Mouse (Mus musculus) midbrain, embryonic 14.5 days (tissue): ENCODE results near the gene Olfr750. TPM values are rescaled to one million over a fixed set of nuclear protein-coding genes. Genes with fewer than 3 reads are reported as not detected.
A peak's percentile ranks its signal among the peaks of the same experiment; 100 is the strongest.
"Not testable (repeated sequence)": the region's sequence is repeated elsewhere in the genome, so short reads cannot be mapped to it uniquely, and the experiment has no call there.

Experiments
- ATAC-seq: fragments of 200-750 bp; cut with Nextera tagmentation; 2 replicates; pipeline ENCODE4 v1.8.0; 2017; ENCODE audit warnings: moderate number of reproducible peaks, moderate library complexity; ENCODE audit not compliant: low FRiP score, low TSS enrichment
- DNase-seq: peaks from one replicate; pipeline ENCODE4 v3.0.0-alpha.2; 2015
- H3K27ac ChIP-seq: fragments of 300-500 bp; sonication (generic); replicated peaks from 2 replicates; pipeline ENCODE4 v1.5.1; 2014; ENCODE audit warnings: mild to moderate bottlenecking, low read depth, low read length, moderate library complexity
- H3K27me3 ChIP-seq: fragments of 300-500 bp; sonication (generic); 2 replicates; pipeline ENCODE4 v1.6.1; 2014; ENCODE audit warnings: low read length, control low read depth, mixed read lengths; ENCODE audit not compliant: control insufficient read depth, insufficient read depth
- H3K36me3 ChIP-seq: fragments of 300-500 bp; sonication (generic); 2 replicates; pipeline ENCODE4 v1.6.1; 2014; ENCODE audit warnings: low read length, control low read depth; ENCODE audit not compliant: control insufficient read depth, insufficient read depth
- H3K4me1 ChIP-seq: fragments of 300-500 bp; sonication (generic); 2 replicates; pipeline ENCODE4 v1.6.1; 2014; ENCODE audit warnings: mild to moderate bottlenecking, antibody characterized with exemption, low read length, control low read depth; ENCODE audit not compliant: control insufficient read depth, insufficient read depth
- H3K4me2 ChIP-seq: fragments of 300-500 bp; sonication (generic); 2 replicates; pipeline ENCODE4 v1.6.1; 2014; ENCODE audit warnings: mild to moderate bottlenecking, low read length, moderate library complexity
- H3K4me3 ChIP-seq: fragments of 300-500 bp; sonication (generic); replicated peaks from 2 replicates; pipeline ENCODE4 v1.5.1; 2014; ENCODE audit warnings: low read depth, low read length
- H3K9ac ChIP-seq: fragments of 300-500 bp; sonication (generic); replicated peaks from 2 replicates; pipeline ENCODE4 v1.6.1; 2014; ENCODE audit warnings: mild to moderate bottlenecking, low read length, moderate library complexity
- H3K9me3 ChIP-seq: fragments of 300-500 bp; sonication (generic); 2 replicates; pipeline ENCODE4 v1.6.1; 2016; ENCODE audit warnings: low read length, control low read depth, mixed read lengths; ENCODE audit not compliant: control insufficient read depth
- WGBS: fragments of 180-500 bp; shearing (Covaris S2); extraction: QIAGEN DNeasy Blood & Tissue Kit; methylation state at CpG from one replicate; pipeline ENCODE4 v1.1.7; 2014; 5-methylcytosine and 5-hydroxymethylcytosine counted together
- polyA plus RNA-seq: library from polyadenylated mRNA; unstranded; fragments of >200 nt; fragmentation: Nextera tagmentation; extraction: Ambion mirVana; gene quantifications from 2 replicates; pipeline ENCODE4 v1.2.1, GENCODE M21; 2014

Gene Olfr750
- polyA plus RNA-seq, 1 experiment from 2014 or later = not detected

- DNase-seq = peak; percentile 67
- H3K36me3 ChIP-seq, H3K27me3 ChIP-seq, H3K9ac ChIP-seq, ATAC-seq, H3K4me1 ChIP-seq, H3K27ac ChIP-seq, H3K4me3 ChIP-seq, H3K4me2 ChIP-seq, H3K9me3 ChIP-seq: not testable (repeated sequence)
- 26% methylated on average over 1 of the region's 1 CpGs for WGBS
These were observed 24.1 kb upstream of the Olfr750 start for GRCm38 (mm10) chr14:51098300-51098699.

DNA sequence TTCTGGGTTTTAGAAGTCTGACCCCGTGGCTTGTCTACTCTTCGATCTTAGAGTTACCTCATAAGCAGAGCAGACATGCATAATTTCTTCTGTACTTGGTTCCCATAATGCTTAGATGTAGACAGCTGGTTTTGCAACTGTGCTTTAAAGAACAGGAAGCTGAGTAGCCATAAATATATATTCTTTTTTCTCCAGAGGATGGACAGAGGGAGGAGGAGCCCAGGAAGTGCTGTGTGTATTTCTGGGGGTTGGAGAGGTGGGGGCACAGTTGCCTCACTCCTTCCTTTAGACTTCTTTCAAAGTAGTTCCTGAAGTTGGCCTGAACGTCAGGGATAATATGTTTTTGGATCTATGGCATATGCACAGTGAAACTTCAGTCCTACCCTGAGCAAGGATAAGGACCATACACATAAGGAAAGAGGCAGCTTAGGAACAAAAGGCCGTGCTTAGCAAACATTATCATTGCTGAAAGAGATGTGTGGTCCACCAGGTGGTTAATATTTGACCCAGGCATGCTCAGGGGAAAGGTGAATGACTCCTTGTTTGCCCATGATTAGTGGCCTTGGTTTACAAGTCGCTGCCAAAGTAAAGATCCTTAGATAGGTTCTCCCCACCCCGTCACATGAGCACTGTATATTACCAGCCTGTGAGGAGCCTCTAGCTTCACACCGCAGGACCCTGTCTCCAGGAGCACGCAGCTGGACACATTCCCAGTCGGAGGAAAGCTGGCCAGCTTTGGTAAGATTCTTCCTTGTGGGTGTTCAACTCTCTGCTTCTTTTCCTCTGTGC lies 21.7 kb upstream of the Olfr750 start:
- no peaks in the 10 kb centered on the region for H3K27me3 ChIP-seq
- ATAC-seq (no peak), DNase-seq (no peak)
- no peaks in the 10 kb centered on the region for H3K4me1 ChIP-seq
- no peak overlapping the region for H3K4me2 ChIP-seq
- 76% methylated on average over 9 of the region's 9 CpGs for WGBS
- H3K9ac ChIP-seq = no peak overlapping the region
- H3K9me3 ChIP-seq = no peaks in the 10 kb centered on the region
- H3K36me3 ChIP-seq = no peaks in the 10 kb centered on the region
- H3K27ac ChIP-seq = no peak overlapping the region
- H3K4me3 ChIP-seq = no peak overlapping the region

GRCm38 (mm10) chr14:51094921-51095320 lies 20.7 kb upstream of the Olfr750 start:
- Histone ChIP-seq H3K4me2 (no peak overlapping the region), H3K27me3 (no peaks in the 10 kb centered on the region), H3K9ac (no peak overlapping the region), H3K36me3 (no peaks in the 10 kb centered on the region), H3K4me1 (no peaks in the 10 kb centered on the region), H3K9me3 (no peaks in the 10 kb centered on the region), H3K4me3 (no peak overlapping the region), H3K27ac (no peak overlapping the region)
- ATAC-seq (no peak), DNase-seq (no peak)
- WGBS = 76% methylated on average over 9 of the region's 9 CpGs

GRCm38 (mm10) chr14:51094096-51094875 lies 20.1 kb upstream of the Olfr750 start:
- H3K4me1 ChIP-seq = no peaks in the 10 kb centered on the region
- H3K9ac ChIP-seq = no peak overlapping the region
- no peak overlapping the region for H3K27ac ChIP-seq
- no peaks in the 10 kb centered on the region for H3K9me3 ChIP-seq
- H3K4me2 ChIP-seq = no peak overlapping the region
- H3K36me3 ChIP-seq = no peaks in the 10 kb centered on the region
- no peaks in the 10 kb centered on the region for H3K27me3 ChIP-seq
- ATAC-seq = no peak
- no peak for DNase-seq
- WGBS = 88% methylated on average over 5 of the region's 5 CpGs
- no peak overlapping the region for H3K4me3 ChIP-seq

DNA sequence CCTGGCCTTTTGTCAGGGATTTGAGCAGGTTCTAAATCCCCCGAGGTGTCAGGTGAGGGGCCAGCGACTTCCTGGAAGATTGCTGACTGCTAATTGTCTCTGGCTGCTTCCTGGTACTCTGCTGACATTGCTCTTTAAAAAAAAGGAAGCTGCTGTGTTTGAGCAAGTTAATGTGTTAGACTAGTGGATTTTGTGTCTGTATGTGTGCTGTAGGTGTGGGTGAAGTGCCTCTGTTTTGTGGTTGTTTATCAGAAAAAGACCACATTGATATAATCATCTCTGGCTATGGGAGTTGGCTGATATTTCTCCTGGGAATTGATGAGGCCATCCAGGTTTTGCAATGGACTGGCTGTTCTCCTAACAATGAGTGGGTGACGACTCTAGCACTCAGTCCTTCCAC lies 19.3 kb upstream of the Olfr750 start:
- Histone ChIP-seq H3K27ac (no peak overlapping the region), H3K4me1 (no peaks in the 10 kb centered on the region), H3K9me3 (no peaks in the 10 kb centered on the region), H3K9ac (no peak overlapping the region), H3K4me2 (no peak overlapping the region), H3K4me3 (no peak overlapping the region), H3K36me3 (no peaks in the 10 kb centered on the region), H3K27me3 (no peaks in the 10 kb centered on the region)
- WGBS = 43% methylated on average over 3 of the region's 3 CpGs
- ATAC-seq (no peak), DNase-seq (peak; percentile 3)

GRCm38 (mm10) chr14:51092073-51092620 lies 17.9 kb upstream of the Olfr750 start:
- peak overlapping the region; percentile 67; the same call in 1 of the 2 replicates for H3K4me3 ChIP-seq
- no peak overlapping the region for H3K9ac ChIP-seq
- no peaks in the 10 kb centered on the region for H3K36me3 ChIP-seq
- WGBS = 56% methylated on average over 8 of the region's 8 CpGs
- H3K4me2 ChIP-seq = peak overlapping the region; percentile 76
- ATAC-seq (no peak), DNase-seq (no peak)
- H3K27me3 ChIP-seq = no peaks in the 10 kb centered on the region
- H3K4me1 ChIP-seq = no peaks in the 10 kb centered on the region
- H3K9me3 ChIP-seq = no peaks in the 10 kb centered on the region
- H3K27ac ChIP-seq = no peak overlapping the region

DNA sequence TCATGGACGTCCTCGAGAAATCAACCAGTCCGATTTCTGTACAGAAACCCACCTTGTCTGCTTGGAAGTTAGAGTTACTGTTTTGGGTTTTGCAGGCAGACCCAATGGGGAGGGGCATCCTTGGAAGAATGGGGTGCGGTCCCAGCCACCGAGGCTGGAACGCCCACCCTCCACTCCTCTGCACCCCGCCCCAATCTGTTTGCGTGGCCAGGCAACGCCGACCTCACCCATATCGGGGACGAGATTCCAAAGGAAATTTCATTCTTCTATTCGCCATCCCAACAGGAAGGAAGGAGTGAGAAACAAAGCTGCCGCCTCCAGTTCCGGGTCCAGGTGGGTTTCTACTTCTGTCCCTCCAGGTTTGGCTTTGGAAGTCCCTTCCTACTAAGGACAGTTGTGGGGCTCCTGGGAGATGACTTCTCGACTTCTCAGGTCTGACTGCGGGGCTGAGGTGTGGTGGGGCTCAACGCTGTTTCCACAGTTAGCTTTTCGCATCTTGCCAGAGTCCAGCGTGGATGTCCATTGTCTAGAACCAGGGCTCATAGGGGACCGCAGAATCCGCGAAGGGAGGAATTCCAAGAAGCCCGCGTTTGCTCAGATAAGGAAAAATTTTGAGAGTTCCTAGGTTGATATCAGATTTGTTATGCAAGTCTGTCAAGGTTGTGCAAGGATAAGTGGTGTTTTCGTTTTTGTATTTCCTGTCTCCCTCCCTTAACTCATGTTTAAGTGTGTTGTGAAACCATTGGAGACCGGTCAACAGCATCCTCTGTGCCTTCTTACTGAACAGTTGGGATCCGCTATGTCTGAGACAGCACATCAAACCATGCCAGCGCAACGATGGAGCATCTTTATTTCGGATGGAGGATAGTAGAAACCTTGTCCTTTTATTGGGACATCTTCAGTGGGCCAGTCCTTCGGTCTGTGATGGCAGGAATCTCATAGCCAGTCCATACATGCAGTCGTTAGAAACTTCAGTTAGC lies 17.0 kb upstream of the Olfr750 start, which contains the start of the genes Rnase4 and Ang:
Rnase4 (plus strand) TSS at position 157 of the 980 bp plus-strand sequence.
Ang (plus strand) TSS at position 230 of the 980 bp plus-strand sequence.
- peak within 1 kb of the TSS; percentile 50 for H3K9ac ChIP-seq
- ATAC-seq = 0 out of 2 replicates have a peak, but pooled peaks have one; percentile 8
- 7% methylated on average over 33 of the region's 33 CpGs for WGBS

More for the DNA sequence above, 17.0 kb upstream of the Olfr750 start, which contains the start of the genes Rnase4 and Ang:
- DNase-seq = peak; percentile 58
- Histone ChIP-seq H3K27ac (peak within 1 kb of the TSS; percentile 66), H3K4me1 (no peaks in the 10 kb centered on the region), H3K4me3 (peak within 1 kb of the TSS; percentile 67), H3K27me3 (no peaks in the 10 kb centered on the region), H3K9me3 (no peaks in the 10 kb centered on the region), H3K4me2 (peak within 1 kb of the TSS; percentile 76), H3K36me3 (no peaks in the 10 kb centered on the region)
